Mouse (Mus musculus) c-Kit-negative CD71-positive TER-119-positive erythroid progenitor cells, embryonic 14.5 days (primary cell): ENCODE data around the gene Ccdc88c.

Source experiments
- DNase-seq: peaks from one replicate; pipeline ENCODE4 v3.0.0-alpha.2; 2013; ENCODE audit warnings: low read depth, low spot score

The Ccdc88c gene

DNA sequence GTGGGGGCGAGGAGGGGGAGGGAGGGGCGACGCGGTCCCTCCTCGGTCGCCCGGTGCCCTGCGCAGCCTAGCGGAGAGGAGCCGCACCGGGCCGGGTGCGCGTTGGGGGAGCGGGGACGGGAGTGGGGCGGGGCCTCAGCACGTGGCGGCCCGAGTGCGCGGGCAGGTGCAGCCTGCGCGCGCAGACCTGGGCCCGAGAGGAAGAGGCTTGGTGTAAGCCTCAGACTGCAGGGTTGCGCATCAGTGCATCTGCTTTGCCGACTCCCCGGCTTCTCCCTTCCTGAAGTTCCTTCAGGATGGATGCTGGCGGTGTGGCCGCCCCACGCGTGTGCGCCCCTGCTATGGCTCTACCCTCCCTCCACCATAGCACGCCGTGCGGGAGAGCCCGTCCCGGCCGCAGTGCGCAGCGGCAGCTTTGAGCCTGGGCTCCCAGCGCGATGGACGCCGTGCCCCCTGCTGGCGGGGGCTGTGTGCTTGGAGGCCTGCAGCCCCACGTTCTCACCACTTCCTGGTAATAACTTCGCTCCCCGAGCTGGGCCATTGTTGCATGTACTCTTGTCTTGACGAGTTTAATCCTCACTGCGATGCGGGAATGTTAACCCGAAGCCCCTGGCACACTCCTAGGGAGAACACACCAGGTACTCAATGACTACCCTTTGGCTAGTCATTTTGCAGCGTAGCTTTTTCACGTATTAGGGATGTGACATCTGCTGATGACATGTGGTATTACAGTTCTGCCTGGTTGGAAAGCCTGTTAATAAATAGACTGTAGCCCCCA is at the start of gene Ccdc88c:
Gene Ccdc88c, minus strand, starts transcription at position 103 of the 778 bp plus-strand sequence.
- peak; percentile 71 for DNase-seq

DNA sequence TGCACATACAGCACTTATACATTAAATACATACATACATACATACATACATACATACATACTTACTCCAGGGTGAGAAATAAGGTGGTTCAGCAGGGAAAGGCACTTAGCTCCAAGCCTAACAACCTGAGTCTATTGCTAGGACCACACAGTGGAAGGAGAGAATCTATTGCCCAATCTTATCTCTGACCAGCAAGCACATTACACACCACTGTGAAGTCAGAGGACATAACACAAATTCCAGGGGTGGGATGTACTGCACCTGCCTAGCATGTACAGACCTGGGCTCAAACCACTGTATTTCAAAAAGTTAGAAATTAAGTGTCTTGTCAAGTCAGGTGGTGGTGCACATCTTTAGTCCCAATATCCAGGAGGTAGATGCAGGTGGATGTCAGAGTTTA is 49.1 kb upstream of the Ccdc88c start:
- DNase-seq, result no peak

DNA sequence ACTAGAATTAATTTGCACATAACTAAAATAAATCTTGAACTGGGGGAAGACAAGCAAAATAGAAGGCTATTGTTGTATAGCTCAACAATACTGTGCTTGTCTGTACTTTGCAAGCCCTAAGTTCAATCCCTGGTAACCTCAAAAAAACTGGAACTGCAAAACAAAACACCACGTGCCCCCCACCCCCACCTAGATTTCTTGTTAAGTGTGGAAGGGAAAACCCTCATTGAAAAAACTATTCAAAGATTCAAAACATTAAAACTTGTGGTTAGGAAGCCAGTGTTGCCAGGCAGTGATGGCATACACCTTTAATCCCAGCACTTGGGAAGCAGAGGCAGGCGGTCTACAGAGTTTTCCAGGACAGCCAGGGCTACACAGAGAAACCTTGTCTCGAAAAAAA is 46.6 kb upstream of the Ccdc88c start:
- DNase-seq, result no peak

DNA sequence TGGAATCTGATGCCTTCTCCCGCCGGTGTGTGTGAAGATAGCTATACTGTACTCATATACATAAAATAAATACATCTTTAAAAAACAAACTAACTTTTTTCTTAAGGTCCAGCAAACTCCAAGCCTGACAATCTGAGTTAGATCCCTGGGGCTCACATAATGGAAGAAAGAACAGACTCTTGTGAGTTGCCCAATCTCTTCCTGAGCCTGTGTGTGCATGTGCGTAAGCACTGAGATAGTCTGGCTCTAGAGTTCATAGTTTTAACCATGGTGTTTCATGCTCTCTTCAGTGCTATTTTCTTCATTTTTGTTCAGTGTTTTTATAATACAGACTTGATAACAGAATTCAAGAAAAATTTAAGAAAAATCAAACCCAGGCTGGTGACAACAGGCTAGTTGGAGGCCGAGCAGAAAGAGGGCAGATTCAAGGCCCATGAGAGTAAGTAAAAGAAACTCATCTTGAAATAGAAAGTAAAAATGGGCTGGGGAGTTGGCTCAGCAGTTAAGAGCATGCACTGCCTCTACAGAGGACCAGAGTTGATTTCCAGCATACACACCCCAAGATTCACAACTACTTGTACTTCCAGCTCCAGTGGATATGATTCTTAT is 46.1 kb upstream of the Ccdc88c start:
- no peak for DNase-seq

DNA sequence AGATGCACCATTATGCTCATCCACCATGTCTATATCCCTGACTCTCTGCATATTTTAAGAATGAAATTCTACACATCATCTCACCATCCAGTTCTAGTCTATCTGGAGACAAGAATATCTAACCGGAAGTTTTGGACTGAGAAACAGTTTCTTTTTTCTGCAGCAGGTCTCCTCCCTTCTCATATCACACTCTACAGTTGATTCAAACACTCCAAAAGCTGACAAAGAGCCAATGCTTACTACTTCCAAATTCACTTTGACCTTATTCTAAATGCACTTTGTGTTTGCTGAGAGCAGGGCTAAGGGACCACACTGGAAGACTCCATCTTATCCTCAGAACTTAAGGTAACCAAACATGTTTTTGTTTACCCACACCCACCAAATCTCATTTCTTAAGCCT is 41.0 kb upstream of the Ccdc88c start:
- no peak for DNase-seq

DNA sequence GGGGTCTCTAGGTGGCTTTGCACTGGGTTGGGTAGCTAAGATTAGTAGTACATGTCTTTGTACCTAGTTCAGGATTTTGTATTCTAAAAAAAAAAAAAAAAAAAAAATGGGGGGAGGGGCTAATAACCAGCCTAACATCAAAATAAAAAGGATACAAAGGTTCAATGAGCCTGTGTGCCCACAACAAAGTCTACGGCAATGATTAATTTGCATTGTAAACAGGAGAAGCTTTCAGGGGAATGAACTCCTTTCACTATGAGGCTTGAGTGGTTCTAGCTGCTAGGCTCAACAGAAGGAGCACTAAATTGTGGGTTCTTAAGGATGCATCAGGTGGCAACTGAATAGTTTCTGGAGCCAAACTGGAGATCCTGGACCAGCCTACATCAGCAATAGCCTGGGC is 37.5 kb upstream of the Ccdc88c start:
- DNase-seq, result no peak

DNA sequence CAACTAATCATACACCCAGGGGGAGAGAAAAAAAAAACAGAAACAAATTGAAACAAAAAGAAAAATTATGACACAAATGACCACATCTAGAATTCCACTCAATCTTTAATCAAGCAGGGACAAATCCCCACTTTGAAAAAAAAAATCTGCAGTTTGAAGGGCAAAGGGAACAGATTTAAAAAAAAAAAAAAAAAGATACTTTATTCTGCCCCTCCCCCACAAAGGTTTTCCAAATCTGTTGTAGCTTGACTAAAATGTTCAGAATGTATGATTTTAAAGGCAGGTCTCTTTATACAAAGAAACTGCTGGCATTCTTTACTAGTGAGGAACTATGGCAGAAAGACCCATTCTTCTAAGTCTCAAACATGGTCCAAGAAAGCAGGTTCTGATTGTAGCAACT is 11.1 kb upstream of the Ccdc88c start:
- no peak for DNase-seq

DNA sequence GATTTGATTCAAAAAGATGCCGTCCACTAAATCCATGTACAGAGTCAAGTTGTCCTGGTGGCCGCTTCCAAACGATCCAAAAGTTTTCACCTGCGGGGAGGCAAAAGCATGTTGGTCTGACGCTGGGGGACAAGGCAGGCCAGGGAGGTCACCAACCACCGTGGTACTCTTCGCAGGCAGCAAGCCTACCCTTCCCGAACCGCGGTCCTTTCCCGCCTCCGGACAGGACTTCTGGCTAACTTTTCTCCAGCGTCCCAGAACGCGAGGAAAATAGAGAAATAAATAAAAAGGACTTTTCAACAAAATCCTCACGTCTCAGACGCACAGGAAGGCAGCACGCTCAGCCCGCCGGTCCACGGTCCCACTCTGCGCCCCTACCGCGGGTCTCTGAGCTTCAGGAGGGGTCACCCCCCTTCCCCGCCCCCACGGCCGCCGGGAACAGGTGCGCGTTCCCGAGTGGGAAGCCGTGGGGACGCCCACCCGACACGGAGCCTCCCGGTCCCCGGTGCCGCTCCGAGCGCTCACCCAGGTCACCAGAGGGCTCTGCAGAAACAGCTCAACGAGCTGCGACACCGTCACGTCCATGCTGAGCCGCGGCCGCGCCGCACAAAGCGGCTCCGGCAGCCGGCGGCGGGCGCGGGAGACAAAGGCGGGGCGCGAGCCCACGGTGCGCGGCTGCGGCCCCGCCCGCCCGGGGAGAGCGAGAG is 456 bp downstream of the Ccdc88c start:
- no peak for DNase-seq

DNA sequence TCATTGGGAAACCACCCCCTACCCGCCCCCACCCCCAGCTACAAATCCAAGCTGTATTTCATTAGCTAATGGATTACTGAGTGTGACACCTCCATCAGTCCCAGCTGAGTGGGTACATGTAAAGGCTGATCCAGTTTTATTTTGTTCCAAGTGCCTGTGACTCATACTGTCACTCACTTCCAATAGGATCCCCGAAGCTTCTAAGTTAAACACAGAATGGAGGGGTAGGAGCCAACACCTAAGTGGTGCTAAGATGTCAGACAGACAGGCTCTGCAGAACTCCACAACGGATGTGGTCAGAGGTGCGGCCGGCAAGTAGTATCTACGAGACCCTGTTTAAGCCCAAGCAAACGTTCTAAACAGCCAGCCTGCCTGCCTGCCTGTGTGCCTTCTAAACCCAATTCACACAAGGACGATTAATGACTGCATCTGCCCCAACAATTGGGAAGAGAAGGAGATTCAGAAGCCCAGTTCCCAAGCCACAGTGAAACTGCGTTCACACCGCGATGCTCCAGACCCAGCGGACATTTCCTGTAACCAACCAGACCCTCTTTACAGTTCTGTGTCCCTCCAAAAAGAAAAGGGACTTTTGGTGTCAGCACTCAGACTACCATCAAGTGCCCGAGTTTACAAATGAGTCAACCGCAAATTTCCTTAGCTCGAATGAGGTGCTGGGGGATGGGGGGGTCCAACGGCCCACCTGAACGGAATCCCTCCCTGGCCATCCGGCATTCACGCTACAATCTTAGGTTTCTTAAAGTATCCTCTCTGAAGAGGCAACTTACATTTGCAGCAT is 1.2 kb downstream of the Ccdc88c start:
- no peak for DNase-seq

DNA sequence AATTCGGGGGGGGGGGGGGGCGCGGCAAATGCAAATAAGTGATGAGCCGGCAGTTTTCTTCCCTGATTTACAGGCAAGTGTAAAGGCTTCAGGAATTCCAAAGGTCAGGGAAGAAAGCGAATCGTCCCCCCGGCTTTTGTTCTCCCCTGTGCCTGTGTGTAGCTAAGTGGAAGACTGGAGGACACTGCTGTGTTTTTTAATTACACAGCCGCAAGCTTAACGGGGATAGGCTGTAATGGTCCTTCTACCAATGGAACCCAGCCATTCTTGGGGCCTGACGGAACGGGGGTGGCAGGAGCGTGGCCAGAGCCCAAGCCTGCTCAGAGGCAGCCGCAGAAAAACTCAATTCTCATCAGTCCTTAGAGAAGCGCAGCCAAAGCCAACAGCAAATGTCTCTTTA is 1.9 kb downstream of the Ccdc88c start:
- DNase-seq, result no peak

DNA sequence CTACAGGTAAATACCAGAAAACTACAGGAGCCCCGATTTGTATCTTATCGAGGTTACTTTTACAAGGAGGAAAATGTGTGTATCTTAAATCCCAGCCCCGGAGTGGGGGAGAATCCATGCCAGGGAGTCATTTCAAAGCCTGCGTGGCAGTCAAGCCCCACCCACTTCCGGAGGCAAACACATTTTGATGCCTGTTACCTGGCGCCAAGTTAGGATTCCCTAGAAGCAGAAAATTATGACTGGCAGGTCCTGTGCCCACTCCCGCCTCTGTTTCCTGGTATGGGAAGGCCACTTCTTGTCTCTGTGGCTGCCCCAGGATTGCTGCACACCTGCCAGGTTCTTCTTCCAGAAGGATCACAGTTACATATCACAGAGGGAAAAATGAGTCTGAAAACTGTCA is 2.3 kb downstream of the Ccdc88c start:
- no peak for DNase-seq

DNA sequence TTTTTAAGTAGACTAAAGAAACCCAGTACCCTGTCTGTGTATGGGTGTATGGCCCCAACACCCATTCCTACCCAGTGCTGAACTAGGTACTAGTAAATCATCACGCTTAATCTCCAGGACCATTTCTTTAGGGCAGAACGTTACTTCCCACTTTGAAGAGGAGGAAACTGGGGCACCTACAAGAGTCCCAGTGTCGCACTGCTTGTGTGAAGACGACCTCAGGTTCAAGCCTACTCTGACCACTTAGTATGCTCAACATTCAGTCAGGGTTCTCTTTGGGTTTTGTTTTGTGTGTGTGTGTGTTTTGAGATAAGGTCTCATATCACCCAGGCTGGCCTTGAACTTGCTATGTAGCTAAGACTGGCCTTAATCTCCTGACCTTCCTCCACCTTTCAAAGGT is 2.8 kb downstream of the Ccdc88c start:
- DNase-seq, result no peak

DNA sequence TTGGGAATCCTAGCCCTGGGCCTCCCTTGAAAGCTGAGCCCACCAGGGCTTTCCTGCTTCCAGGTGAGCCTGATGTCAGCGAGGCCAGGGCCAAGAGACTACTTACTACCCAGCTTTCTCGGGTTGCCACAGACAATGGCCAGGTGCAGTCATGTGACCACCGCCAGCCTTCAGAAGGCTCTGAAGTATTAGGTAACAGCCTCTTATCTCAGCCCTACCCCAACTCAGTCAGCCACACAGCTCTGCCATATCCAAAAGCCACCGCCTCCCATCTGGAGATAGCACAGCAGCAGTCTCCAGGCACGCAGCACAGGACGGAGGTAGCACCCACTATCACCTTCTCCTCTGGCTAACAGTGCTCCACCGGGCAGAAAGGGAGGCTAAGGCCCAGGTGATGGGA is 3.5 kb downstream of the Ccdc88c start:
- DNase-seq, result peak; percentile 60

DNA sequence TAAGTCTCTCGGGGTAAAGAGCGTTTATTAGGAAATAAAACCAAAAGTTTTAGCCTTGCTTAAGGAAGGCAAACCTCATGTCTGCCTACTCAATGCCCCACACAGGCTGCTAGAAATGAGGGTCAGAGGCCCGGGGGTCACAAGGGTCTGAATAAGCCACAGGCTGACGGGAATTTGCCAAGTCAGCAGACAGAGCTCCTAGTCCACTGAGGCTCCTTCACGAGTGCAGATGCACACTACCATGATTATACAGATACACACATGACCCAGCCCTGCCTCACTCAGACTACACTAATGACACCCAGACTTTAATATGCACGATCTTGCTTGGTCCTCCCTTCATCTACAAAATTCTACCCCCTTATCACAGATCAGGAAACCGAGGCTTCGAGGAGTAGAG is 4.0 kb downstream of the Ccdc88c start:
- no peak for DNase-seq

DNA sequence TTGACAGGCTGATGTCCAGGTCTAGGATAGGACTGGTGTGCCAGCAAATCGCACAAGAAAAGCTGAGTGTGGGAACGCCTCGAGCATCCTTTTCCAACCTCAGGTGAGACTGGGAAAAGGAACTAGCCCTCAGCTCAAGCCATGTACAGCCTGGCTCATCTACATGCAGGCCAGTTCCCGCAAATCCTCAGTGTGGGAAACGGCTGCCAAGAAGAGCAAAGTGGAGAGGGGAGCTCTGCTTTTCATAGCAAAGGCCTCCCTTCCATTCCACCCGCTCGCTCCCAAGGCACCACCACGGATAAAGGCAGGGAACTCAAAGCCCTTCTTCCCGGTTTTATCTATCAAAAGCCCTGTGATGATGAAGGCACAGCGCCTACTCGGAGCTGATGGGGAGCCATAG is 5.7 kb downstream of the Ccdc88c start:
- DNase-seq, result no peak

DNA sequence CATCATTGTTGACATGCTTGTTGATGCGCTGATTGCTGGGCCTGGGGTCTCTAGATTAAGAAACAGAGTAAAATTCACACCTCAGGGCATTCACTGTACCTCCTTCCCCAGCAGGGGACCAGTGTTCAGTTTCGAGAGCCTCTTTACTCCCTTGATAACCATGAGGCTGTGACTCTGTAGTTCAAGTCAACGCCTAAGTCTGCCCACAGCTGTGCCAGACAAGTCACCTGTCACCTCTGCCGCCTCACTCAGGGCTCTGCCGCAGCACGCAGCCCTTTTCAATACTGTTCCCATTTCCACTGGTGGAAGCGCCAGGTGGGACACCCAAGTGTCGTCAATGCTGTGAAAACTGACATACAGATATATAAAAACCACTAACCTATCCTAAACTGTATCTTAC is 6.5 kb downstream of the Ccdc88c start:
- DNase-seq, result no peak

DNA sequence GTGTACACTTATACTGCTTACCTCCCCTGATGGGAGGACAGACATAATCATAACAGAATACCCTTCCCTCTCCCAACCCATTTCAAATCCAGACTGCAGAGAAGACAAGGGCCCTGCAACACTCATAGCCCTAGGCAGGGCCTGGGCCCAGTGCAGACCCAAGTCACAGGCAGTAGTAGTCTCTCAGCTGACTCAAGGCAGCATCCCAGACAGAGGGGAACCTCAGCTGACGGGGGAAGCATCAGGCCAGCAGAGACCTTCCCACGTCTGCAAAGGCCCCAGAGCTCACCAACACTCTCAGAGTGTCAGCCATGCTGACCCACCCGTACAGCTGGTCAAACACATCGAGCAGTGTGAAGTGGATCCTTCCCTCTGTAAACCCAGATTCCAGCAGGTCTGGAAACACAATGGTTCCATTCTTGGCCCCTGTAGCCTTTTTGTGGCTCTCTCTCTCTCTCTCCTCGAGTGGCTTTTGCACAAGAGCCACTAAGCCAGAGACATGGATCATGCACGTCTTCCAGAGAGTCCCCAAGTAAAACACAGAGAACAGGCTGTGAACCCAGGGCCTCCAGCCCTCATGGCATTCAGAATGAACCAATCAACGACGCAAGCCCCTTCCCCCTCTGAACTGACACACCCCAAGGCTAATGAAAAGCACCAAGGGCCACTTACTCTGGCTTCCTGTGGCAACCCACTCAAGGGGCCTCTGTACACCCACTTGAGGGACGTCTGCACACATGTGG is 7.2 kb downstream of the Ccdc88c start:
- no peak for DNase-seq

DNA sequence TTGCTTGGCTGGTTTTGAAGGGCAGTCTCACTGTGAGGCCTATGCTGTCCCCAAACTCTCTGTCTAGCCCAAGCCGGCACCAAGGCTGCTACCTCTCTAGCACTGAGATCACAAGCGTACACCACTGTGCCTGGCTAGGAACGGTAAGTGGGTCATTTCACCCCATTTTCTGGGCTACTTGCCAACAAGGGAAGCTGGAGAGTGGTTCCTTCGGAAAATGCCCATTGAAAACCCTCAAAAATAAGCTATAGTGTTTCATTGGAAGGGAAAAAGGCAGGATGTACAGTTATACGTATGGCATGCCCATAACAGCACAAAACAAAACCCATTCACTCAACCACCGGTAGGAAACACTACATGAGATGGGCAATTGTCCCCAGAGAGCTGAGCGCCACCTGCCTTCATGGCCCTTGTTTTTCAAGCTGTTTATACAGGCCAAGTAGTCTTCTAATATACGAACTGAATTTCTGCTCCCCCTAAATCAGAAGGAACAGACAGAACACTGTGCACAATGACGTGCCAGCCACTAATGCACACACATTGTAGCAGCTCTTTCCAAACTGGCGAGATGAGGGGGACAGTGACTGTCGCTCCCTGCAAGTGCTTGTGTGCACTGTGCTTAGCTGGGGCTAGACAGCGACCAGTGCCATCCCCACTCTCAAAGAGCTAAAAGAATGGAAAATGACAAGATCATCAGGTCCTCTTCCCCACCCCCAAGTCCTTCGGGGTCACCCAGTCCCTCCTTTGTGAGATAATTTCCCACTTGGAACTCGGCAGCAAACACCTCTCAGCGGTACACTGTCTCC is 8.4 kb downstream of the Ccdc88c start:
- DNase-seq, result no peak

DNA sequence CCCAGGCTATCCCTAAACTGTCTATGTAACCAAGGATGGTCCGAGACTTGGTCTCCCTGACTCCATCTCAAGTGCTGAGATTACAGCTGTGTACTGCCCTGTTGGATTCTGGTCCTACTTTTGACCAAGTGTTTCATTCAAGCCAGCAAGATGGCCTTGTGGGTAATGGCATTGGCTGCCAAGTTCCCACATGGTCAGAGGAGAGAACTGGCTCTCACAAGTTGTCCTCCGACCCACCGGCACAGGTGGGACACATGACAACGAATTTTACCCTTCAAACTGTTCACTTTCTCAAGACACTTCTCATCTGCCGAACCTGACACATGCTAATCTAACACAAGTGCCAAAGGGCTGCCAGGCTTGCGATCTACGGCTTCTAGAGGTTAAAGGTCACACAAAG is 9.4 kb downstream of the Ccdc88c start:
- no peak for DNase-seq

DNA sequence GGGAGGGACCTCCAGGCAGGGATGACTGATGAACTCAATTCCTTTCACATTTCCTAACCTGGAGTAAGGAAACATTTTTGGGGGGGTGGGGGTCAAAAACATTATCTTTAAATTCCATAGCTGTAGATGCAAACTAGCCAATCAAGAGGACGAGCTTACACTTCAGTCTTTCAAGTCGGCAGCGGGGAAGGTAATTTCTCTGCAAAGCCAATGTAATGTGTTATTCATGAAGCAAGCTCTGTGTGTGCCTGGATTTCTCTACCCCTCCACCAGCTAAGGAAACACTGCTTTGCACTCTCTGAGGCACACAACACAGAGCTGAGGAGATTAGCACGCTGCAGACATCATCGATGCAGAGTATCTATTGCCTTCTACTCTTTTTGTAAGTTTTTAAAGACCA is 9.8 kb downstream of the Ccdc88c start:
- no peak for DNase-seq

DNA sequence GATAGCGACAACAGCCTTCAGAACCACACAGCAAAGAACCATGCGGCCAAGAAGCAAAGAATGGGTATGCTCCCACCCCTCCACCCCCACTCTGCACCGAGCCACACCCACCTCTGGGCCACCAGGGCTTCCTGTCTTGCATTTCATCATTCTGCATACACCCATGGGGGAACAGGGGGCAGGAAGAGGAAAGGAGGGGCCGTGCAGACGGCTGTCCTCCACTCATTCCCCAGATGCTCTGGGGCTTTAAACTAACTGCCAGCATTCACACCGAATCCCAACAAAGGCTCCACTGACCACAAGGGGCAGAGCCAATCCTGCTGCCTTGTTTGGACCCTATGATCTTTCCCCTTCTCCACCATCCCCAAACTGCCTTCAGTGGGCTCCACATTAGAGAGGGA is 10.9 kb downstream of the Ccdc88c start:
- DNase-seq, result no peak
